Mouse (Mus musculus) embryonic stem cell, embryonic (primary cell): ENCODE results near the gene Cavin4.

Experiments used
- CTCF ChIA-PET, 4 experiments: fragments of 300-600 bp in 2 of 4; fragments of 350-600 bp in 2 of 4; sonication (Branson Sonifier 250); formaldehyde crosslinking; loops; one replicate each; lab custom pipeline; 2022; ENCODE audit warnings: inconsistent platforms in 2 of 4; lab: Charles Lee
- POLR2A ChIA-PET, 4 experiments: fragments of 300-600 bp in 2 of 4; fragments of 350-600 bp in 2 of 4; sonication (Branson Sonifier 250); formaldehyde crosslinking; loops; one replicate each; lab custom pipeline; 2022; ENCODE audit warnings: antibody characterized with exemption in 4 of 4, inconsistent platforms in 1 of 4; lab: Charles Lee

Cavin4 gene

GRCm38 (mm10) chr4:48663271-48663670 is at the start of gene Cavin4:
Cavin4 (plus strand) TSS chr4:48663514.
- CTCF ChIA-PET, result no interaction called here
- POLR2A ChIA-PET, result interaction anchor here in 3 of 4 experiments (0.6 to 2.4 kb wide), 3 partner anchors 8 to 102 kb away, joined by 3 to 8 read pairs (median 4); no protein-coding TSS in a partner anchor

- CTCF ChIA-PET, result interaction anchor here in 1 of 4 experiments (0.7 kb wide), 1 partner anchor 65 kb away, joined by 3 read pairs; no protein-coding TSS in a partner anchor
- POLR2A ChIA-PET, result interaction anchor here in 3 of 4 experiments (0.7 to 2.3 kb wide), 9 partner anchors 18 to 143 kb away, joined by 3 to 11 read pairs (median 4); partner anchors contain the start of gene Tmeff1 (in 3 of the 3)
These were observed 47.8 kb upstream of the Cavin4 start for GRCm38 (mm10) chr4:48615483-48615882.

- CTCF ChIA-PET, result no interaction called here
These were observed 46.1 kb upstream of the Cavin4 start for GRCm38 (mm10) chr4:48617201-48617600.

GRCm38 (mm10) chr4:48620121-48620520 is 43.2 kb upstream of the Cavin4 start:
- POLR2A ChIA-PET, result interaction anchor here in 2 of 4 experiments (0.6 to 4.3 kb wide), 10 partner anchors 12 to 338 kb away, joined by 3 to 33 read pairs (median 4); partner anchors contain the start of gene Tmeff1 (in 1 of the 2)
- CTCF ChIA-PET, result interaction anchor here in 1 of 4 experiments (1.4 kb wide), 1 partner anchor 34 kb away, joined by 3 read pairs; no protein-coding TSS in a partner anchor

More at GRCm38 (mm10) chr4:48617201-48617600, 46.1 kb upstream of the Cavin4 start:
- POLR2A ChIA-PET, result interaction anchor here in 2 of 4 experiments (0.7 to 2.3 kb wide), 9 partner anchors 9 to 145 kb away, joined by 3 to 11 read pairs (median 5); partner anchors contain the start of gene Tmeff1 (in 2 of the 2)

- ChIA-PET POLR2A (interaction anchor here (0.7 to 4.3 kb wide), 36 partner anchors 10 to 150 kb away, joined by 3 to 33 read pairs (median 4); partner anchors contain the start of genes Tmeff1 (in 4 of the 4) and Tex10 (in 2 of the 4)), CTCF (interaction anchor here in 2 of 4 experiments (0.9 to 1.6 kb wide), 4 partner anchors 58 to 141 kb away, joined by 3 read pairs; no protein-coding TSS in a partner anchor)
These were observed 41.1 kb upstream of the Cavin4 start for GRCm38 (mm10) chr4:48622246-48622645.

GRCm38 (mm10) chr4:48622946-48623345 is 40.4 kb upstream of the Cavin4 start:
- ChIA-PET POLR2A (interaction anchor here (0.5 to 4.3 kb wide), 28 partner anchors 10 to 151 kb away, joined by 3 to 33 read pairs (median 4); partner anchors contain the start of genes Tmeff1 (in 4 of the 4) and Tex10 (in 2 of the 4)), CTCF (interaction anchor here in 3 of 4 experiments (0.7 to 1.6 kb wide), 5 partner anchors 9 to 63 kb away, joined by 3 read pairs; no protein-coding TSS in a partner anchor)

GRCm38 (mm10) chr4:48624961-48625360 is 38.4 kb upstream of the Cavin4 start:
- ChIA-PET POLR2A (interaction anchor here in 2 of 4 experiments (0.6 to 1.6 kb wide), 7 partner anchors 10 to 361 kb away, joined by 3 to 7 read pairs (median 3); partner anchors contain the start of gene Tmeff1 (in 1 of the 2)), CTCF (no interaction called here)

- POLR2A ChIA-PET, result interaction anchor here in 1 of 4 experiments (0.8 to 1.6 kb wide), 6 partner anchors 9 to 55 kb away, joined by 3 to 7 read pairs (median 3); partner anchors contain the start of gene Tmeff1
- CTCF ChIA-PET, result no interaction called here
These were observed 37.5 kb upstream of the Cavin4 start for GRCm38 (mm10) chr4:48625836-48626235.

GRCm38 (mm10) chr4:48629445-48629844 is 33.9 kb upstream of the Cavin4 start:
- ChIA-PET CTCF (interaction anchor here in 1 of 4 experiments (0.6 kb wide), 1 partner anchor 74 kb away, joined by 3 read pairs; no protein-coding TSS in a partner anchor), POLR2A (interaction anchor here in 1 of 4 experiments (1.0 kb wide), 1 partner anchor 144 kb away, joined by 3 read pairs; no protein-coding TSS in a partner anchor)

GRCm38 (mm10) chr4:48633529-48633928 is 29.8 kb upstream of the Cavin4 start:
- POLR2A ChIA-PET, result interaction anchor here in 2 of 4 experiments (0.6 to 5.6 kb wide), 4 partner anchors 10 to 172 kb away, joined by 3 to 27 read pairs (median 4); no protein-coding TSS in a partner anchor
- CTCF ChIA-PET, result interaction anchor here in 2 of 4 experiments (0.9 to 1.2 kb wide), 3 partner anchors 11 to 47 kb away, joined by 3 read pairs; no protein-coding TSS in a partner anchor

GRCm38 (mm10) chr4:48634058-48634457 is 29.3 kb upstream of the Cavin4 start:
- CTCF ChIA-PET, result interaction anchor here in 2 of 4 experiments (0.9 kb wide), 2 partner anchors 18 to 47 kb away, joined by 3 read pairs; no protein-coding TSS in a partner anchor
- POLR2A ChIA-PET, result interaction anchor here in 1 of 4 experiments (1.3 to 5.6 kb wide), 3 partner anchors 9 to 37 kb away, joined by 3 to 27 read pairs (median 7); no protein-coding TSS in a partner anchor

GRCm38 (mm10) chr4:48636831-48637230 is 26.5 kb upstream of the Cavin4 start:
- CTCF ChIA-PET, result no interaction called here
- POLR2A ChIA-PET, result interaction anchor here in 2 of 4 experiments (0.8 to 1.7 kb wide), 7 partner anchors 9 to 1006 kb away, joined by 3 to 7 read pairs (median 3); partner anchors contain the start of gene Tmeff1 (in 1 of the 2)

GRCm38 (mm10) chr4:48638132-48638531 is 25.2 kb upstream of the Cavin4 start:
- ChIA-PET CTCF (interaction anchor here in 1 of 4 experiments (0.6 kb wide), 2 partner anchors 9 to 16 kb away, joined by 3 to 7 read pairs; no protein-coding TSS in a partner anchor), POLR2A (interaction anchor here in 3 of 4 experiments (1.0 to 1.7 kb wide), 8 partner anchors 10 to 93 kb away, joined by 3 to 7 read pairs (median 4); no protein-coding TSS in a partner anchor)

- CTCF ChIA-PET, result no interaction called here
- POLR2A ChIA-PET, result interaction anchor here in 2 of 4 experiments (1.1 to 1.3 kb wide), 4 partner anchors 12 to 54 kb away, joined by 3 read pairs; partner anchors contain the start of gene Tmeff1 (in 1 of the 2)
These were observed 23.8 kb upstream of the Cavin4 start for GRCm38 (mm10) chr4:48639503-48639902.

- ChIA-PET POLR2A (interaction anchor here in 3 of 4 experiments (1.0 to 2.1 kb wide), 6 partner anchors 11 to 103 kb away, joined by 3 to 9 read pairs (median 5); no protein-coding TSS in a partner anchor), CTCF (no interaction called here)
These were observed 19.5 kb upstream of the Cavin4 start for GRCm38 (mm10) chr4:48643801-48644200.

GRCm38 (mm10) chr4:48646143-48646542 is 17.2 kb upstream of the Cavin4 start:
- ChIA-PET POLR2A (interaction anchor here in 2 of 4 experiments (0.7 kb wide), 2 partner anchors 11 to 45 kb away, joined by 3 read pairs; no protein-coding TSS in a partner anchor), CTCF (interaction anchor here in 2 of 4 experiments (0.6 to 0.7 kb wide), 2 partner anchors 8 to 165 kb away, joined by 4 to 7 read pairs; no protein-coding TSS in a partner anchor)

- POLR2A ChIA-PET, result interaction anchor here in 3 of 4 experiments (0.6 to 2.6 kb wide), 14 partner anchors 10 to 139 kb away, joined by 3 to 15 read pairs (median 4); partner anchors contain the start of gene Tmeff1 (in 2 of the 3)
- CTCF ChIA-PET, result no interaction called here
These were observed 12.5 kb upstream of the Cavin4 start for GRCm38 (mm10) chr4:48650617-48651360.
